Mouse (Mus musculus): ENCODE measurements at regions not wholly inside any gene's neighbourhood (a gene's known extent, or its start where the extent isn't known, plus 50 kb on each side); places are given as distances from the start of the nearest gene placed in this dataset.

- WGBS, result 63% methylated on average over 8 of the region's 8 CpGs
- no peak for ATAC-seq
- H3K27me3 ChIP-seq (replicated peaks; ENCODE audit: control insufficient read depth, insufficient read depth, low read length), result no peaks in the 10 kb centered on the region
- H3K4me2 ChIP-seq (ENCODE audit: low read length), result no peak overlapping the region
- no peak overlapping the region for H3K9ac ChIP-seq (ENCODE audit: low read depth, low read length)
- H3K36me3 ChIP-seq (ENCODE audit: control insufficient read depth, insufficient read depth, low read length), result no peaks in the 10 kb centered on the region
- H3K27ac ChIP-seq (ENCODE audit: low read depth, low read length), result no peak overlapping the region
- H3K4me1 ChIP-seq (ENCODE audit: control insufficient read depth, insufficient read depth, low read depth, low read length), result no peaks in the 10 kb centered on the region
- H3K9me3 ChIP-seq (ENCODE audit: control insufficient read depth, low read length), result no peaks in the 10 kb centered on the region
- H3K4me3 ChIP-seq (ENCODE audit: low read length), result no peak overlapping the region
Measured at GRCm38 (mm10) chr5:51941255-51941924, 248.9 kb downstream of the Dhx15 start.

- WGBS, result 98% methylated on average over 6 of the region's 6 CpGs
- no peak overlapping the region for H3K9ac ChIP-seq (ENCODE audit: low read depth, low read length)
- no peak overlapping the region for H3K4me3 ChIP-seq (ENCODE audit: low read length)
- no peak overlapping the region for H3K27ac ChIP-seq (ENCODE audit: low read depth, low read length)
- H3K27me3 ChIP-seq (replicated peaks; ENCODE audit: control insufficient read depth, insufficient read depth, low read length), result no peaks in the 10 kb centered on the region
- H3K4me1 ChIP-seq (ENCODE audit: control insufficient read depth, insufficient read depth, low read depth, low read length), result no peaks in the 10 kb centered on the region
- no peaks in the 10 kb centered on the region for H3K36me3 ChIP-seq (ENCODE audit: control insufficient read depth, insufficient read depth, low read length)
- no peak overlapping the region for H3K4me2 ChIP-seq (ENCODE audit: low read length)
- H3K9me3 ChIP-seq (ENCODE audit: control insufficient read depth, low read length), result no peaks in the 10 kb centered on the region
- no peak for ATAC-seq
Measured at GRCm38 (mm10) chr5:51938845-51939244, 251.5 kb downstream of the Dhx15 start.

- Histone ChIP-seq H3K27me3 (replicated peaks; ENCODE audit: control insufficient read depth, insufficient read depth, low read length) (no peaks in the 10 kb centered on the region), H3K4me3 (ENCODE audit: low read length) (no peak overlapping the region), H3K9ac (ENCODE audit: low read depth, low read length) (no peak overlapping the region), H3K9me3 (ENCODE audit: control insufficient read depth, low read length) (no peaks in the 10 kb centered on the region), H3K27ac (ENCODE audit: low read depth, low read length) (no peak overlapping the region), H3K4me2 (ENCODE audit: low read length) (no peak overlapping the region), H3K4me1 (ENCODE audit: control insufficient read depth, insufficient read depth, low read depth, low read length) (no peaks in the 10 kb centered on the region), H3K36me3 (ENCODE audit: control insufficient read depth, insufficient read depth, low read length) (no peaks in the 10 kb centered on the region)
- no peak for ATAC-seq
- 91% methylated on average over 6 of the region's 6 CpGs for WGBS
Measured at GRCm38 (mm10) chr5:51937320-51937719, 253.0 kb downstream of the Dhx15 start.

GRCm38 (mm10) chr5:51935391-51936354 is 254.6 kb downstream of the Dhx15 start:
- Histone ChIP-seq H3K4me3 (ENCODE audit: low read length) (no peak overlapping the region), H3K4me1 (ENCODE audit: control insufficient read depth, insufficient read depth, low read depth, low read length) (no peaks in the 10 kb centered on the region), H3K9me3 (ENCODE audit: control insufficient read depth, low read length) (no peaks in the 10 kb centered on the region), H3K9ac (ENCODE audit: low read depth, low read length) (no peak overlapping the region), H3K36me3 (ENCODE audit: control insufficient read depth, insufficient read depth, low read length) (no peaks in the 10 kb centered on the region), H3K27ac (ENCODE audit: low read depth, low read length) (no peak overlapping the region), H3K4me2 (ENCODE audit: low read length) (no peak overlapping the region), H3K27me3 (replicated peaks; ENCODE audit: control insufficient read depth, insufficient read depth, low read length) (no peaks in the 10 kb centered on the region)
- ATAC-seq, result peak; percentile 24; the same call in 1 of the 2 replicates
- WGBS, result 51% methylated on average over 17 of the region's 17 CpGs

GRCm38 (mm10) chr5:51934910-51935309 is 255.4 kb downstream of the Dhx15 start:
- H3K9me3 ChIP-seq (ENCODE audit: control insufficient read depth, low read length), result no peaks in the 10 kb centered on the region
- no peaks in the 10 kb centered on the region for H3K36me3 ChIP-seq (ENCODE audit: control insufficient read depth, insufficient read depth, low read length)
- no peak overlapping the region for H3K4me2 ChIP-seq (ENCODE audit: low read length)
- no peak overlapping the region for H3K9ac ChIP-seq (ENCODE audit: low read depth, low read length)
- no peaks in the 10 kb centered on the region for H3K4me1 ChIP-seq (ENCODE audit: control insufficient read depth, insufficient read depth, low read depth, low read length)
- 87% methylated on average over 4 of the region's 4 CpGs for WGBS
- no peak overlapping the region for H3K4me3 ChIP-seq (ENCODE audit: low read length)
- H3K27me3 ChIP-seq (replicated peaks; ENCODE audit: control insufficient read depth, insufficient read depth, low read length), result no peaks in the 10 kb centered on the region
- ATAC-seq, result peak; percentile 48; the same call in 1 of the 2 replicates
- no peak overlapping the region for H3K27ac ChIP-seq (ENCODE audit: low read depth, low read length)

- Histone ChIP-seq H3K27ac (ENCODE audit: low read depth, low read length) (no peak overlapping the region), H3K4me2 (ENCODE audit: low read length) (no peak overlapping the region), H3K4me3 (ENCODE audit: low read length) (no peak overlapping the region), H3K27me3 (replicated peaks; ENCODE audit: control insufficient read depth, insufficient read depth, low read length) (no peaks in the 10 kb centered on the region), H3K9ac (ENCODE audit: low read depth, low read length) (no peak overlapping the region), H3K9me3 (ENCODE audit: control insufficient read depth, low read length) (no peaks in the 10 kb centered on the region), H3K36me3 (ENCODE audit: control insufficient read depth, insufficient read depth, low read length) (no peaks in the 10 kb centered on the region), H3K4me1 (ENCODE audit: control insufficient read depth, insufficient read depth, low read depth, low read length) (no peaks in the 10 kb centered on the region)
- 79% methylated on average over 1 of the region's 1 CpGs for WGBS
- no peak for ATAC-seq
Measured at GRCm38 (mm10) chr5:51933331-51933730, 257.0 kb downstream of the Dhx15 start.

- no peak overlapping the region for H3K9ac ChIP-seq (ENCODE audit: low read depth, low read length)
- ATAC-seq, result no peak
- WGBS, result 70% methylated on average over 3 of the region's 3 CpGs
- H3K4me3 ChIP-seq (ENCODE audit: low read length), result no peak overlapping the region
- no peaks in the 10 kb centered on the region for H3K27me3 ChIP-seq (replicated peaks; ENCODE audit: control insufficient read depth, insufficient read depth, low read length)
- no peaks in the 10 kb centered on the region for H3K36me3 ChIP-seq (ENCODE audit: control insufficient read depth, insufficient read depth, low read length)
- no peaks in the 10 kb centered on the region for H3K4me1 ChIP-seq (ENCODE audit: control insufficient read depth, insufficient read depth, low read depth, low read length)
- H3K4me2 ChIP-seq (ENCODE audit: low read length), result no peak overlapping the region
- H3K9me3 ChIP-seq (ENCODE audit: control insufficient read depth, low read length), result no peaks in the 10 kb centered on the region
- no peak overlapping the region for H3K27ac ChIP-seq (ENCODE audit: low read depth, low read length)
Measured at GRCm38 (mm10) chr5:51930416-51930815, 259.9 kb downstream of the Dhx15 start.

- no peaks in the 10 kb centered on the region for H3K9me3 ChIP-seq (ENCODE audit: control insufficient read depth, low read length)
- ATAC-seq, result no peak
- H3K27ac ChIP-seq (ENCODE audit: low read depth, low read length), result no peak overlapping the region
- H3K4me3 ChIP-seq (ENCODE audit: low read length), result no peak overlapping the region
- H3K9ac ChIP-seq (ENCODE audit: low read depth, low read length), result no peak overlapping the region
- no peaks in the 10 kb centered on the region for H3K27me3 ChIP-seq (replicated peaks; ENCODE audit: control insufficient read depth, insufficient read depth, low read length)
- no peaks in the 10 kb centered on the region for H3K4me1 ChIP-seq (ENCODE audit: control insufficient read depth, insufficient read depth, low read depth, low read length)
- no peaks in the 10 kb centered on the region for H3K36me3 ChIP-seq (ENCODE audit: control insufficient read depth, insufficient read depth, low read length)
- 95% methylated on average over 3 of the region's 3 CpGs for WGBS
- no peak overlapping the region for H3K4me2 ChIP-seq (ENCODE audit: low read length)
Measured at GRCm38 (mm10) chr5:51928801-51929200, 261.5 kb downstream of the Dhx15 start.

GRCm38 (mm10) chr5:51923417-51923816 is 266.9 kb downstream of the Dhx15 start:
- Histone ChIP-seq H3K4me1 (ENCODE audit: control insufficient read depth, insufficient read depth, low read depth, low read length) (no peaks in the 10 kb centered on the region), H3K36me3 (ENCODE audit: control insufficient read depth, insufficient read depth, low read length) (no peaks in the 10 kb centered on the region), H3K27ac (ENCODE audit: low read depth, low read length) (no peak overlapping the region), H3K9me3 (ENCODE audit: control insufficient read depth, low read length) (no peaks in the 10 kb centered on the region), H3K9ac (ENCODE audit: low read depth, low read length) (no peak overlapping the region), H3K4me3 (ENCODE audit: low read length) (no peak overlapping the region), H3K27me3 (replicated peaks; ENCODE audit: control insufficient read depth, insufficient read depth, low read length) (no peaks in the 10 kb centered on the region), H3K4me2 (ENCODE audit: low read length) (no peak overlapping the region)
- ATAC-seq, result no peak
- 80% methylated on average over 7 of the region's 7 CpGs for WGBS

All from hindbrain, embryonic 16.5 days (tissue).